Mouse (Mus musculus): ENCODE data around the gene Eps8. TPM values are rescaled to one million over a fixed set of nuclear protein-coding genes. Genes with fewer than 3 reads are reported as not detected.

Eps8 gene
- polyA plus RNA-seq, 1 experiment from 2014 or later, result 24.5 TPM

GRCm38 (mm10) chr6:137628715-137629114 is 26.0 kb downstream of the Eps8 start:
- peaks cover 4% of the 10 kb centered on the region; the same call in 1 of the 2 replicates for H3K4me1 ChIP-seq (ENCODE audit: insufficient read depth)
- DNase-seq (no peak), ATAC-seq (ENCODE audit: insufficient read depth) (no peak)
- no peaks in the 10 kb centered on the region for H3K27me3 ChIP-seq (ENCODE audit: insufficient read depth, low read length)
- H3K9me3 ChIP-seq (ENCODE audit: low read depth, low read length), result no peaks in the 10 kb centered on the region
- no peak overlapping the region for H3K4me3 ChIP-seq (ENCODE audit: low read depth, low read length)
- no peaks in the 10 kb centered on the region for H3K36me3 ChIP-seq (ENCODE audit: insufficient read depth)
- WGBS, result 55% methylated on average over 6 of the region's 6 CpGs
- H3K27ac ChIP-seq (ENCODE audit: low read depth), result no peak overlapping the region
- H3K4me2 ChIP-seq, result no peak overlapping the region
- H3K9ac ChIP-seq, result no peak overlapping the region
- no peak for TF ChIP-seq CTCF (IDR thresholded peaks at IDR 0.05; ENCODE audit: low read depth)

- TF ChIP-seq CTCF (IDR thresholded peaks at IDR 0.05; ENCODE audit: low read depth), result no peak
These were observed 33.7 kb downstream of the Eps8 start for GRCm38 (mm10) chr6:137621021-137621420.

GRCm38 (mm10) chr6:137613903-137614302 is 40.8 kb downstream of the Eps8 start:
- peak; percentile 68 for ATAC-seq (ENCODE audit: insufficient read depth)

More at GRCm38 (mm10) chr6:137621021-137621420, 33.7 kb downstream of the Eps8 start:
- Histone ChIP-seq H3K4me2 (no peak overlapping the region), H3K9me3 (ENCODE audit: low read depth, low read length) (no peaks in the 10 kb centered on the region), H3K27ac (ENCODE audit: low read depth) (no peak overlapping the region), H3K36me3 (ENCODE audit: insufficient read depth) (no peaks in the 10 kb centered on the region), H3K4me1 (ENCODE audit: insufficient read depth) (no peaks in the 10 kb centered on the region), H3K27me3 (ENCODE audit: insufficient read depth, low read length) (no peaks in the 10 kb centered on the region), H3K4me3 (ENCODE audit: low read depth, low read length) (no peak overlapping the region), H3K9ac (no peak overlapping the region)
- no peak for ATAC-seq (ENCODE audit: insufficient read depth)
- DNase-seq, result no peak
- 65% methylated on average over 2 of the region's 2 CpGs for WGBS

GRCm38 (mm10) chr6:137612071-137612547 is 42.6 kb downstream of the Eps8 start:
- Histone ChIP-seq H3K27ac (ENCODE audit: low read depth) (no peak overlapping the region), H3K4me3 (ENCODE audit: low read depth, low read length) (no peak overlapping the region), H3K9me3 (ENCODE audit: low read depth, low read length) (no peaks in the 10 kb centered on the region), H3K4me2 (no peak overlapping the region), H3K27me3 (ENCODE audit: insufficient read depth, low read length) (no peaks in the 10 kb centered on the region), H3K36me3 (ENCODE audit: insufficient read depth) (no peaks in the 10 kb centered on the region), H3K4me1 (ENCODE audit: insufficient read depth) (no peaks in the 10 kb centered on the region), H3K9ac (no peak overlapping the region)
- no peak for TF ChIP-seq CTCF (IDR thresholded peaks at IDR 0.05; ENCODE audit: low read depth)
- 45% methylated on average over 2 of the region's 2 CpGs for WGBS
- peak; percentile 74 for DNase-seq
- ATAC-seq (ENCODE audit: insufficient read depth), result peak; percentile 85

More at GRCm38 (mm10) chr6:137613903-137614302, 40.8 kb downstream of the Eps8 start:
- H3K9me3 ChIP-seq (ENCODE audit: low read depth, low read length), result no peaks in the 10 kb centered on the region
- no peak overlapping the region for H3K4me3 ChIP-seq (ENCODE audit: low read depth, low read length)
- 32% methylated on average over 4 of the region's 4 CpGs for WGBS
- H3K27me3 ChIP-seq (ENCODE audit: insufficient read depth, low read length), result no peaks in the 10 kb centered on the region
- peak; percentile 81 for DNase-seq
- no peak overlapping the region for H3K27ac ChIP-seq (ENCODE audit: low read depth)
- no peak overlapping the region for H3K4me2 ChIP-seq
- no peak overlapping the region for H3K9ac ChIP-seq
- TF ChIP-seq CTCF (IDR thresholded peaks at IDR 0.05; ENCODE audit: low read depth), result 0 out of 2 replicates have a peak, but pooled peaks have one; percentile 17
- H3K36me3 ChIP-seq (ENCODE audit: insufficient read depth), result no peaks in the 10 kb centered on the region
- H3K4me1 ChIP-seq (ENCODE audit: insufficient read depth), result no peaks in the 10 kb centered on the region

- H3K27ac ChIP-seq (ENCODE audit: low read depth), result no peak overlapping the region
- H3K9ac ChIP-seq, result no peak overlapping the region
- 84% methylated on average over 17 of the region's 17 CpGs for WGBS
- H3K4me1 ChIP-seq (ENCODE audit: insufficient read depth), result no peaks in the 10 kb centered on the region
- ATAC-seq (ENCODE audit: insufficient read depth) (no peak), DNase-seq (no peak)
- H3K4me3 ChIP-seq (ENCODE audit: low read depth, low read length), result no peak overlapping the region
- TF ChIP-seq CTCF (IDR thresholded peaks at IDR 0.05; ENCODE audit: low read depth), result no peak
- no peaks in the 10 kb centered on the region for H3K27me3 ChIP-seq (ENCODE audit: insufficient read depth, low read length)
- H3K4me2 ChIP-seq, result no peak overlapping the region
- no peaks in the 10 kb centered on the region for H3K9me3 ChIP-seq (ENCODE audit: low read depth, low read length)
- H3K36me3 ChIP-seq (ENCODE audit: insufficient read depth), result no peaks in the 10 kb centered on the region
These were observed 46.3 kb downstream of the Eps8 start for GRCm38 (mm10) chr6:137608160-137608930.

- DNase-seq, result no peak
- Histone ChIP-seq H3K36me3 (ENCODE audit: insufficient read depth) (no peaks in the 10 kb centered on the region), H3K9ac (no peak overlapping the region), H3K27me3 (ENCODE audit: insufficient read depth, low read length) (no peaks in the 10 kb centered on the region), H3K9me3 (ENCODE audit: low read depth, low read length) (no peaks in the 10 kb centered on the region), H3K27ac (ENCODE audit: low read depth) (no peak overlapping the region), H3K4me1 (ENCODE audit: insufficient read depth) (no peaks in the 10 kb centered on the region), H3K4me2 (no peak overlapping the region), H3K4me3 (ENCODE audit: low read depth, low read length) (no peak overlapping the region)
- no peak for ATAC-seq (ENCODE audit: insufficient read depth)
- WGBS, result 76% methylated on average over 7 of the region's 7 CpGs
- TF ChIP-seq CTCF (IDR thresholded peaks at IDR 0.05; ENCODE audit: low read depth), result no peak
These were observed 48.1 kb downstream of the Eps8 start for GRCm38 (mm10) chr6:137606541-137606940.

- Histone ChIP-seq H3K27me3 (ENCODE audit: insufficient read depth, low read length) (no peaks in the 10 kb centered on the region), H3K4me1 (ENCODE audit: insufficient read depth) (no peaks in the 10 kb centered on the region), H3K9me3 (ENCODE audit: low read depth, low read length) (no peaks in the 10 kb centered on the region), H3K4me2 (no peak overlapping the region), H3K36me3 (ENCODE audit: insufficient read depth) (no peaks in the 10 kb centered on the region), H3K4me3 (ENCODE audit: low read depth, low read length) (no peak overlapping the region), H3K27ac (ENCODE audit: low read depth) (no peak overlapping the region), H3K9ac (no peak overlapping the region)
- WGBS, result 77% methylated on average over 4 of the region's 4 CpGs
- DNase-seq (peak; percentile 59), ATAC-seq (ENCODE audit: insufficient read depth) (peak; percentile 38; the same call in 1 of the 2 replicates)
- TF ChIP-seq CTCF (IDR thresholded peaks at IDR 0.05; ENCODE audit: low read depth), result no peak
These were observed 50.0 kb downstream of the Eps8 start for GRCm38 (mm10) chr6:137604417-137605248.

Measured in lung, embryonic 14.5 days (tissue).